Mouse (Mus musculus) layer of hippocampus, postnatal 25 days (tissue): ENCODE measurements at regions not wholly inside any gene's neighbourhood (a gene's known extent, or its start where the extent isn't known, plus 50 kb on each side); places are given as distances from the start of the nearest gene placed in this dataset.
A peak's percentile ranks its signal among the peaks of the same experiment; 100 is the strongest.

ENCODE experiments used
- DNase-seq, 2 experiments: peaks; one replicate each; pipeline ENCODE4 v3.0.0; 2022; ENCODE audit warnings: mixed read lengths in 2 of 2, low spot score in 1 of 2; ENCODE audit errors: extremely low spot score in 1 of 2

GRCm38 (mm10) chr2:167878255-167878865, 53.5 kb upstream of the Ptpn1 start:
- DNase-seq, result no peak

GRCm38 (mm10) chr2:167877254-167877870, 54.5 kb upstream of the Ptpn1 start:
- no peak for DNase-seq

GRCm38 (mm10) chr2:167872507-167872906, 59.4 kb upstream of the Ptpn1 start:
- no peak for DNase-seq

- DNase-seq, result no peak
These were observed 61.7 kb upstream of the Ptpn1 start for GRCm38 (mm10) chr2:167870153-167870552.

- DNase-seq, result peak in 1 of 2 experiments; percentile 26
These were observed 65.1 kb upstream of the Ptpn1 start for GRCm38 (mm10) chr2:167866751-167867150.

- no peak for DNase-seq
These were observed 66.3 kb upstream of the Ptpn1 start for GRCm38 (mm10) chr2:167865525-167865924.

- DNase-seq, result no peak
These were observed 67.2 kb upstream of the Ptpn1 start for GRCm38 (mm10) chr2:167864672-167865071.

GRCm38 (mm10) chr2:167864228-167864627, 67.6 kb upstream of the Ptpn1 start:
- DNase-seq, result no peak

- no peak for DNase-seq
These were observed 68.2 kb upstream of the Ptpn1 start for GRCm38 (mm10) chr2:167863616-167864015.

GRCm38 (mm10) chr2:167861178-167861520, 70.7 kb upstream of the Ptpn1 start:
- no peak for DNase-seq

- DNase-seq, result peak; percentile 28 to 50
These were observed 71.2 kb upstream of the Ptpn1 start for GRCm38 (mm10) chr2:167860457-167861177.

- no peak for DNase-seq
These were observed 72.3 kb upstream of the Ptpn1 start for GRCm38 (mm10) chr2:167859575-167859974.

- DNase-seq, result no peak
These were observed 73.5 kb upstream of the Ptpn1 start for GRCm38 (mm10) chr2:167858346-167858745.

GRCm38 (mm10) chr2:167857911-167858310, 73.9 kb upstream of the Ptpn1 start:
- no peak for DNase-seq

GRCm38 (mm10) chr2:167856920-167857475, 74.9 kb upstream of the Ptpn1 start:
- no peak for DNase-seq

GRCm38 (mm10) chr2:167856020-167856419, 75.8 kb upstream of the Ptpn1 start:
- no peak for DNase-seq

GRCm38 (mm10) chr2:167854060-167854459, 77.8 kb upstream of the Ptpn1 start:
- no peak for DNase-seq

GRCm38 (mm10) chr2:167853411-167853821, 78.4 kb upstream of the Ptpn1 start:
- no peak for DNase-seq

GRCm38 (mm10) chr2:167852582-167852981, 79.3 kb upstream of the Ptpn1 start:
- DNase-seq, result no peak

- no peak for DNase-seq
These were observed 80.5 kb upstream of the Ptpn1 start for GRCm38 (mm10) chr2:167851216-167851896.

GRCm38 (mm10) chr2:167849999-167850552, 81.8 kb upstream of the Ptpn1 start:
- DNase-seq, result no peak
